In the genomic region with DNA sequence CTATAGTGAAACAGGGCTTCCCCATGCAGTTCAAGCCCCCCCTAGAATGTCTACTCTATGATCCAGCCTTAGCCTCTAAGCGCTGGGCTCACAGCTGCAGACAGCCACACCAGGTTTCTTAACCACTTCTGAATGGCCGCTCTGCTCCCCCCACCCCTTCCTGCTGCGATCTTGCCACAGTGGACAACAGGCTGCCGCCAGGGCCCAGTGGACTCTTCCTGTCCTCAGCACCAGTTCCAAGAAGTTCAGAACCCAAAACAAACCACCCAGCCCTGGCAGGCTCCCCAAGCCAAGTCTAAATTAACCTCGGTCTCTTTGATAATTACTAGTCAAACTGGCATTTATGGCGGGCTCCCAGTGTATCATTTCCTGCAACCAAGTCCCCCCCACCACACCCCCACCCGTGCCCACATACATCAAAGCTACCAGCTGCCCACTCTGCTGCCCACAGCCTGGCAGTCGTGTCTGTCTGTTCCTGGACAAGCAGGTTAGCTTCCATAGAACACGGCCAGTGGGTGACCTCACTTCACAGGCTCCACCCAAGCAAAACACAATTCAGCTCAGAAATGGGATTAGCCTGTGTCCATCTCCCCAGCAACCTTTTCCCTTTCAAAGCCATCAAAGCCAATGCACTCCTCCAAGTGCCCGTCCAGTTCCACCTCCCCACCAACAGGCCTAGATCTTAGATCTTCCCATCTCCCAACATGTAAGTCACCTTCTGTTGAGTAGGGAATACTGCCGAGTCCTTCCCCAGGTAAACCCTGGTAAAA, we compare ENCODE assay signal across 8 mouse cellular contexts. TPM values are rescaled to one million over a fixed set of nuclear protein-coding genes. Genes with fewer than 3 reads are reported as not detected.
A peak's percentile ranks its signal among the peaks of the same experiment; 100 is the strongest.
DNase-seq lines count a peak whose midpoint lies in the region; ATAC-seq and TF ChIP-seq lines count a peak whose summit lies in the region.

No protein-coding gene starts in this region.

- peak overlapping the region; percentile 92 for H3K9ac ChIP-seq in forebrain, embryonic 16.5 days (replicated peaks; ENCODE audit: low read depth, low read length)

- H3K27me3 ChIP-seq in E14TG2a.4 (ENCODE audit: insufficient read depth, low read length): peaks cover 9% of the 10 kb centered on the region
- no peaks in the 10 kb centered on the region for H3K27me3 ChIP-seq in forebrain, embryonic 16.5 days (replicated peaks; ENCODE audit: control insufficient read depth, insufficient read depth, low read length)

- WGBS in forebrain, embryonic 16.5 days: 21% methylated on average over 11 of the region's 11 CpGs

- peaks cover 64% of the 10 kb centered on the region for H3K36me3 ChIP-seq in E14TG2a.4 (ENCODE audit: insufficient read depth, low read length)
- H3K36me3 ChIP-seq in forebrain, embryonic 16.5 days (ENCODE audit: control insufficient read depth, insufficient read depth): peaks cover 12% of the 10 kb centered on the region

- peak overlapping the region; percentile 97 for H3K4me2 ChIP-seq in forebrain, embryonic 16.5 days (ENCODE audit: low read length)

- H3K9me3 ChIP-seq in E14TG2a.4 (ENCODE audit: low read length): no peaks in the 10 kb centered on the region
- 0 out of 2 replicates have a peak, but pooled peaks cover 3% of the 10 kb centered on the region for H3K9me3 ChIP-seq in forebrain, embryonic 16.5 days (ENCODE audit: control insufficient read depth, low read length)

- H3K4me3 ChIP-seq in E14TG2a.4 (replicated peaks; ENCODE audit: low read length): peak overlapping the region; percentile 97
- peak overlapping the region; percentile 98 for H3K4me3 ChIP-seq in forebrain, embryonic 16.5 days (replicated peaks; ENCODE audit: low read length)

- TF ChIP-seq CTCF in E14TG2a.4 (conservative IDR thresholded peaks at IDR 0.05; ENCODE audit: low read length): no peak

- ATAC-seq in forebrain, embryonic 16.5 days: no peak

- H3K27ac ChIP-seq in forebrain, embryonic 16.5 days (ENCODE audit: low read length): no peak overlapping the region

- peak; percentile 29 to 35 for DNase-seq in cerebellum, postnatal 14 days
- no peak for DNase-seq in cerebellum, adult 18-20 months
- peak; percentile 23 to 44 for DNase-seq in kidney, postnatal 36 days
- DNase-seq in natural killer cell, adult 2 months (ENCODE audit: low spot score in 2 of 2): peak; percentile 13 to 38
- no peak for DNase-seq in right cerebral cortex, postnatal 4 days
- no peak for DNase-seq in cerebellum, postnatal 25 days

- peaks cover 80% of the 10 kb centered on the region for H3K4me1 ChIP-seq in E14TG2a.4 (replicated peaks; ENCODE audit: low read depth, low read length)
- peaks cover 43% of the 10 kb centered on the region for H3K4me1 ChIP-seq in forebrain, embryonic 16.5 days (replicated peaks; ENCODE audit: control insufficient read depth, insufficient read depth, low read length)

RNA-seq across cellular contexts. Expression of a gene that starts 2.2 kb away (rescaled TPM):
- polyA plus RNA-seq in forebrain, embryonic 16.5 days (2015; fragmentation: Nextera tagmentation; extraction: Ambion mirVana): 31.9 and 38.8 TPM in 2 replicates

RNA-seq across cellular contexts. Expression of a gene that starts 16.4 kb away (rescaled TPM):
- 0.26 TPM in 1 of 2 replicates, not detected in the other for polyA plus RNA-seq in forebrain, embryonic 16.5 days (2015; fragmentation: Nextera tagmentation; extraction: Ambion mirVana)

RNA-seq across cellular contexts. Expression of a gene that starts 16.7 kb away (rescaled TPM):
- 120 and 124 TPM in 2 replicates for polyA plus RNA-seq in forebrain, embryonic 16.5 days (2015; fragmentation: Nextera tagmentation; extraction: Ambion mirVana)

RNA-seq across cellular contexts. Expression of a gene that starts 43.0 kb away (rescaled TPM):
- polyA plus RNA-seq in forebrain, embryonic 16.5 days (2015; fragmentation: Nextera tagmentation; extraction: Ambion mirVana): 0.81 and 0.90 TPM in 2 replicates

RNA-seq across cellular contexts. Expression of a gene that starts 43.6 kb away (rescaled TPM):
- polyA plus RNA-seq in forebrain, embryonic 16.5 days (2015; fragmentation: Nextera tagmentation; extraction: Ambion mirVana): 57.2 and 57.6 TPM in 2 replicates

Comparison
In these comparisons a context has a peak if more than half of its experiments do, and no peak if none do; other contexts are left out.
1. DNase-seq: peak in cerebellum, postnatal 14 days (2 of 2), kidney, postnatal 36 days (2 of 2) and natural killer cell, adult 2 months (2 of 2); none in cerebellum, adult 18-20 months (0 of 2), right cerebral cortex, postnatal 4 days (single experiment) and cerebellum, postnatal 25 days (0 of 2).